Mouse (Mus musculus): ENCODE results near the gene Ankrd33b. TPM values are rescaled to one million over a fixed set of nuclear protein-coding genes. Genes with fewer than 3 reads are reported as not detected.

The Ankrd33b gene
- polyA plus RNA-seq, 1 experiment: 0.66 TPM

DNA sequence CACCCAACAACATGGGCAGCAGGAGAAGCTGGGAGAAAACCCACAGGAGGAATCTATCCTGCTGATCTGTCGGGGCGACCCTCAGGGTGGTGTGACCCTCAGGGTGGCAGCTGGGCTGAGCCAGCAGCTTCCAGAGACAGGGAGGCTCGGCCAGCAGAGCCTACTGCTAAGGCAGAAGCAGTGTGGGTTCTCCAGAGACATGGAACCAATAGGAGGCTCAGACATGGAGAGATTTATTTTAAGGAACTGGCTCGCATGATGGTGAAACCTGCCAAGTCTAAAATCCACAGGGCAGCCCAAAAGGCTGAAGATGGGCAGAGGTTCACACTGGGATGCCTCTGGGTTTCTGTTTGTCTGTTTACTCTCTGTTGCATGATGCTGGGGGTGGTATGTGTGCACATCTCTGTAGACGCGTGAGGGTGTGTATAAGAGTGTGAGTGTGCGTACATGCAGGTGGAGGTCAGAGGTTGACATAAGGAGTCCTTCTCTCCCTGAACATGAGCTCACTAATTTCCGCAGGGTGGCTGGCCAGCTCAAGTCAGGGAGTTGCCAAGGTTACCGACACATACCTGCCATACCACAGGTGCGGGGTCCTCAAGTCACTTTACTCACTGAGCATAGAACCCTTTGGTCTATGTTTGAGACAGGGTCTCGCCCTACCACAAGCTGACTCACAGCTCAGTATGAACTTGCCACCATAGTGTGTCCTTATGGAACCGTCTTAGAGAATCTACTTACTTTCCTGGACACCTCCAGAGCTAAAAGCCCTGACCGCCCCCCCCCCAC lies 14.8 kb downstream of the Ankrd33b start:
- no peak for DNase-seq (ENCODE audit: low read depth)
- no peak for TF ChIP-seq CTCF (IDR thresholded peaks at IDR 0.05; ENCODE audit: borderline replicate concordance, extremely low read depth, insufficient read depth, insufficient read length)
- TF ChIP-seq POLR2A (IDR thresholded peaks at IDR 0.05; ENCODE audit: borderline replicate concordance, extremely low read depth, insufficient read depth, insufficient read length, poor library complexity, severe bottlenecking): no peak

DNA sequence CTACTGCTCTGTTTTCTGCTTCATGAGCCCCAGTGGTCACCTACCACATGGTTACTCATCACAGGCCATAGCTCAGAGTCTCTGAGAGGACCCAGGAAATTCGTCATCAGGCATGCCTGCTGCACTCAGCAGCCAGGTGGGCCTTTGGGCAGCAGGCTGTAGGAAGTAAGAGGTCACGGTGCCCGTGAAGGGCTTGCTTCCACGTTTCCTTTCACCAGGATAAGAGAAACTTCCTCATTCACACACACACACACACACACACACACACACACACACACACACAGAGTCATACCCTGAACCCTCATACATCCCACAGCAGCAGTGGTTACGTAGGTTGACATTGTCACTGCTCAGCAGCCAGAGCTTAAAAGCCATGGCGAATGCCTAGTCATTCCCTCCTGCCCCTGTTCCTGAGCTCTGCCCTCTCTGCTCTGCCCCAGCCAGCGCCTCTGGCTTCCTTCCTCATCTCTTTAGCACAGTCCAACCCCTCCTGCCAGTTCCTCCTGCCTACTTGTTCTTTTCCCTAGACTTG lies 17.6 kb downstream of the Ankrd33b start:
- TF ChIP-seq POLR2A (IDR thresholded peaks at IDR 0.05; ENCODE audit: borderline replicate concordance, extremely low read depth, insufficient read depth, insufficient read length, poor library complexity, severe bottlenecking): no peak
- TF ChIP-seq CTCF (IDR thresholded peaks at IDR 0.05; ENCODE audit: borderline replicate concordance, extremely low read depth, insufficient read depth, insufficient read length): no peak
- no peak for DNase-seq (ENCODE audit: low read depth)

DNA sequence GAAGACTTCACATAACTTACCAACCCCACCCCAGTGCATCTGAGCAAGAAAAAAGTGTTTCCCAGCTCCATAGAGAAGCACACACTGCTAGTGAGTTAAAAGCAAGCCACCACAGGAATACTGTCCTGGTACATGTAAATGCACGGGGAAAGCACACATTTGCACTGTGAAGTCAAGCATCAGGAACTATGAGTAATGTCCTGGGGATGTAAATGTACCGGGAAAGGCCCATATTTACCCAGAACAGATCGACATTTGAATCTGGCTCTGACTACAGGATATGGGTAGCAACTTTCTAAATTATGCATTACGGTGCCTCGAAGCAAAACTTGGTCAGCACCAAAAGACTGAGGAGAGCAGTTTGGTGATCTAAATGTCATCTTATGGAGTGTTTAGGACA lies 18.5 kb downstream of the Ankrd33b start:
- TF ChIP-seq CTCF (IDR thresholded peaks at IDR 0.05; ENCODE audit: borderline replicate concordance, extremely low read depth, insufficient read depth, insufficient read length): no peak
- TF ChIP-seq POLR2A (IDR thresholded peaks at IDR 0.05; ENCODE audit: borderline replicate concordance, extremely low read depth, insufficient read depth, insufficient read length, poor library complexity, severe bottlenecking): no peak
- DNase-seq (ENCODE audit: low read depth): no peak

DNA sequence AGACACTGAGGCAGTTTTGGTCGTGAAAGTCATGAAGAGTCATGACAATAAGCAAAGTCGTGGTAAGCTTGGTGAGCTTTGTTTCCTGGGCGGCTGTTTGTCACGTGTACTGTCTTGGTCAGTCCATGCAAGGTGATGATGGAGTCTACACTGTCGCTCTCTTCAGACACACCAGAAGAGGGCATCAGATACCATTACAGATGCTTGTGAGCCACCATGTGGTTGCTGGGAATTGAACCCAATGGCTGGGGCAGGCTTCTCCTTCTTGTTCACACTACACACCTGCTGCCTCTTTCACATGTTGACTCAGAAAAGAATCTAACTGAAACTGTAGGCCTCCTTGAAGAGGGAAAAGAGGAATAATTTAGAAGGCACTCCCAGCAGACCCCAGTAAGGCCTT lies 19.3 kb downstream of the Ankrd33b start:
- DNase-seq (ENCODE audit: low read depth): no peak

DNA sequence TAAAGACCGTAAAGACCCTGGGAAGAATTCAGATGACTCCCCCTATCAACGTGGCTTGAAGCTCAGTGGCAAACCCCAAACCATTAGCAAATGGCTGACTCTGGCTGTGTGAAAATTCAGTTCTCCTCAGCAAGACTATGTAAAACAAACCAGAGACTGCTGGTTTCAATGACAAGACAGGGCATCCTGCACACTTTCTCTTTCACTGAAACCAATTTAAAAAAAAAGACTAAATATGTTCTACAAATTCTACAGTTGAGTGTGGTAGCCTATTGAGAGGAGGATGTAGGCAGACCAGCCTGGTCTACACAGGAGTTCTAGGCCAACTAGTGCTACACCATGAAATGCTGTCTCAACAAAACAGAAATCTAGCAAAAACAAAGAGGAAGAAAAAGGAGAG lies 21.0 kb downstream of the Ankrd33b start:
- DNase-seq (ENCODE audit: low read depth): no peak
- TF ChIP-seq CTCF (IDR thresholded peaks at IDR 0.05; ENCODE audit: borderline replicate concordance, extremely low read depth, insufficient read depth, insufficient read length): no peak
- no peak for TF ChIP-seq POLR2A (IDR thresholded peaks at IDR 0.05; ENCODE audit: borderline replicate concordance, extremely low read depth, insufficient read depth, insufficient read length, poor library complexity, severe bottlenecking)

More for the DNA sequence above, 19.3 kb downstream of the Ankrd33b start:
- no peak for TF ChIP-seq CTCF (IDR thresholded peaks at IDR 0.05; ENCODE audit: borderline replicate concordance, extremely low read depth, insufficient read depth, insufficient read length)

DNA sequence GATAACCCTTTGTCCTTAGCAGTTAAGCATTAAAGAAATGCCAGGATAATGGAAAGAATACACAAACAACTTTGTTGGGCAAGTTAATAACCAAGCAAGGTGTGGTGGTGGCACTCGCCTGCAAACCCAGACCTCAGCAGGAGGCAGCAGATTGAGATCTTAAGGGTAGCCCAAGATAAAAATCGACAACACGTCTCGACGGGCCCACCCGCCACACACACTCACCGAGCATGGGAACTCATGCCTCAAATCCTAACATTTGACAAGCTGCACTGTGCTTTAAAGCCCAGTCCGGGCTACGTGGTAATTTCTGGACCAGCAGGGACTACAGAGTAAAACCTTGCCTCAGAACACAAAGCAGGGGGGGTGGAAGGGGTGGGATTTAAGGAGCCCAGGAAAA lies 22.2 kb downstream of the Ankrd33b start:
- TF ChIP-seq POLR2A (IDR thresholded peaks at IDR 0.05; ENCODE audit: borderline replicate concordance, extremely low read depth, insufficient read depth, insufficient read length, poor library complexity, severe bottlenecking) (no peak), CTCF (IDR thresholded peaks at IDR 0.05; ENCODE audit: borderline replicate concordance, extremely low read depth, insufficient read depth, insufficient read length) (no peak)
- no peak for DNase-seq (ENCODE audit: low read depth)

DNA sequence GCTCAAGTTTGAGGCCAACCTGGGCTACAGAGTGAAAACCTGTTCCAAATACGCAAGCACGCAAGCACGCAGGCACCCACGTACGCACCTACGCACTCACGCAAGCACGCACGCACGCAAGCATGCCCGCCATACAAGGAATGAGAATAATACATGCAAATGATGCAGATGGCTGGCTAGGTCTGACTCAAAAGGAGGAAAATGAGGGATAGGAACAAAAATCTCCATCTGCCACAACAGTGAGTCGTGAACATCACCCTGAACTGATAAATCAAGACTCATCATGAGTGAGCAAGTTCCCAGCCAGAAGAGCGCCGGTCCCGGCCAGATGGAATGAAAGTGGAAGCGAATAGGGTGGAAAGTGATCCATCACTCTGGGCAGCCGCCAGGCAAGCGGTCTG lies 22.7 kb downstream of the Ankrd33b start:
- no peak for TF ChIP-seq POLR2A (IDR thresholded peaks at IDR 0.05; ENCODE audit: borderline replicate concordance, extremely low read depth, insufficient read depth, insufficient read length, poor library complexity, severe bottlenecking)
- no peak for TF ChIP-seq CTCF (IDR thresholded peaks at IDR 0.05; ENCODE audit: borderline replicate concordance, extremely low read depth, insufficient read depth, insufficient read length)
- DNase-seq (ENCODE audit: low read depth): peak; percentile 63

DNA sequence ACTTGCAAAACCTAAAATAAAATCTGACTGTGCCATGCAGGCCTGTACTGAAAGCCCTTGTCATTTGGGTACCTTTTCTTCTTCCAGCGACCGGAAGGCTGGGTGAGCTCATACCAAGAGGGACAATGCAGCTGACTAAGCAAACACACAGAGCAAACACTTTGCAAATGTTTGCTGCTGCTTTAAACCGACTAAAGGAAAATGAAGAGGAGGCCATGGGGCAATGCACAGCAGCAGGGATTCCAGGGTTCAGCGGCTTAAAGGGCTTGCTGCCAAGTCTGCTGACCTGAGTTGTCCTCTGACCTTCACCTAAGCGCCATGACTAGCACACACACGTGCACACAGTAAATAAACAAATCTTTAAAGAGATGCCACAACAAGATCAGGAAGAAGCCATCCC lies 23.9 kb downstream of the Ankrd33b start:
- DNase-seq (ENCODE audit: low read depth): no peak
- no peak for TF ChIP-seq POLR2A (IDR thresholded peaks at IDR 0.05; ENCODE audit: borderline replicate concordance, extremely low read depth, insufficient read depth, insufficient read length, poor library complexity, severe bottlenecking)
- TF ChIP-seq CTCF (IDR thresholded peaks at IDR 0.05; ENCODE audit: borderline replicate concordance, extremely low read depth, insufficient read depth, insufficient read length): no peak

DNA sequence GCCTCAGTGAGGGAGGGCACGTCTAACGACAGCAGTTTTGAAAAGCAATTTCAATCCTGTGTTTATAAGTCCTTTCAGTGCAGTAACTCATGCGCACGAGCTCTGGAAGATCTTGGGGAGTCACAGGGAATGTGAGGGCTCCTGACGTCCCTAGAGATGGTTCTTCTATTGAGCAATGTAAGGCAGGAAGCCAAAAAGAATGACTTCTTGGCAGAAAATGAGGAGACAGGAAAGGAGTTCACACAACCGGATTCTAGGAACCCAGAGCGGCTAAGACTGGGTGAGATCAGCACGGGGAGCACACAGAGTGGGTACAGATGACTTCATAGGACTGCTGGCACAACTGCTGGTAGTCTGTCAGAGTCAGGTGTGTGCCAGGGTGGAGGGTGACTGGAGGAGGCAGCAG lies 25.0 kb downstream of the Ankrd33b start:
- no peak for DNase-seq (ENCODE audit: low read depth)
- no peak for TF ChIP-seq POLR2A (IDR thresholded peaks at IDR 0.05; ENCODE audit: borderline replicate concordance, extremely low read depth, insufficient read depth, insufficient read length, poor library complexity, severe bottlenecking)

DNA sequence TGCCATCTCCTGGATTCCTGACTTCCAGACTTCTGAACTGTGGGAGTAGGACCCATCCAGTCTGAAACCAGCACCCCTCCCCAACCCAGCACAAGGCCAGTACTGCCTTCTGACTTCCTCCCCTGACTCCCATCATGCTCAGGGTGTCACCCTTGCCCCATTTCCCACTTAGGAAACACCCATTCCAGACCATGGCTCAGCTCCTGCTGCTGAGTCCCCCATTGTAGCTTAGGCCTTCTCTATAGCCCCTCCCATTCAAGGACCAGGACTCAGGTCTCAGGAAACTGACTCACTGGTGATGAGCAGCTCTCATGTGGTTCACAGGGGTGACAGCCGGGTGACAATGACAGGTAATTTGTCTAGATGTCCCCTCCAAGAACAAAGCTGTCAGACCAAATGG lies 25.5 kb downstream of the Ankrd33b start:
- DNase-seq (ENCODE audit: low read depth): no peak
- TF ChIP-seq POLR2A (IDR thresholded peaks at IDR 0.05; ENCODE audit: borderline replicate concordance, extremely low read depth, insufficient read depth, insufficient read length, poor library complexity, severe bottlenecking): no peak
- no peak for TF ChIP-seq CTCF (IDR thresholded peaks at IDR 0.05; ENCODE audit: borderline replicate concordance, extremely low read depth, insufficient read depth, insufficient read length)

DNA sequence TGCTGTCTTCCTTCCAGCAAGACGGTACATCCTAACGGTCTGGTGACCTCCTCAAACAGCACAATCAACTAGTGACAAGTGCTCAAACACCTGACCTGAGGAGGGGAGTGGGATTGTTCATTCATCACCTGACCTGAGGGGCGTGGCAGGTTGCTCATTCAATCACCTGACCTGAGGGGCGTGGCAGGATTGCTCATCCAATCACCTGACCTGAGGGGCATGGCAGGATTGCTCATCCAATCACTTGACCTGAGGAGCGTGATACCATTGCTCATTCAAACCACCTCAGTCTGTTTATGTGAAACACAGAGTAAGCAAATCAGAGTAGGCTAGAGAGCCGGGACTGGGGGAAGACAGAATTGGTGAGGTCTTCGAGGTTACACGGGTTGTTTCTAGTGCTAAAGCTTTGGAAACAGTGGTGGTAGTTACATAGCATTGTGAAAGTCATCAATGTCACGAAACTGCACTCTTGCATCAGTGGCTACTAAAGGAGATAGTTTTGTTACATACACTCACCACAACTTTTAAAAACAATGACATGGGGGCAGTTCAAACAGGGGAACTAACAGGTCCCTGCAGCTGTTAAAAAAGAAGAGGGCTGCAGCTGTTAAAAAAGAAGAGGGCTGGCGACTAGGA lies 28.8 kb downstream of the Ankrd33b start:
- no peak for DNase-seq (ENCODE audit: low read depth)
- TF ChIP-seq CTCF (IDR thresholded peaks at IDR 0.05; ENCODE audit: borderline replicate concordance, extremely low read depth, insufficient read depth, insufficient read length) (no peak), POLR2A (IDR thresholded peaks at IDR 0.05; ENCODE audit: borderline replicate concordance, extremely low read depth, insufficient read depth, insufficient read length, poor library complexity, severe bottlenecking) (no peak)

DNA sequence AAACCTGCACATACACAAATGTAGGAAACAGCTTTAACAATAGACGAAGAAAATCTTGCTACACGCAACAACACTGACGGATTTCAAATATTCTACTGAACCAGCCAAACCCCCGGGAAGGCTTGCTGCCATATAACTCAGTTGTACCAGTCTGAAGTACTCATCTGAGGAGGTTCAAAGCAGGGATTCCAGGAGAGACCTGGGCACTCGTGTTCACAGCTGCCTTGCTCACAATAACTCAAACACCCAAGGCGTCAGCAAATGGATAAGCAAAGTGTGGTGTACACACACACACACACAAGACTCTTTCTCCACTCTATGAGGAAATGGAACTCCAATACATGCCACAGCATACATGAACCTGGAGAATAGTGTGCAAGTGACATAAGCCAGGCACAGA lies 29.5 kb downstream of the Ankrd33b start:
- TF ChIP-seq CTCF (IDR thresholded peaks at IDR 0.05; ENCODE audit: borderline replicate concordance, extremely low read depth, insufficient read depth, insufficient read length): no peak
- TF ChIP-seq POLR2A (IDR thresholded peaks at IDR 0.05; ENCODE audit: borderline replicate concordance, extremely low read depth, insufficient read depth, insufficient read length, poor library complexity, severe bottlenecking): no peak

More for the DNA sequence above, 29.5 kb downstream of the Ankrd33b start:
- DNase-seq (ENCODE audit: low read depth): no peak
